Mouse (Mus musculus): ENCODE results near the gene Klhl36.

DNA sequence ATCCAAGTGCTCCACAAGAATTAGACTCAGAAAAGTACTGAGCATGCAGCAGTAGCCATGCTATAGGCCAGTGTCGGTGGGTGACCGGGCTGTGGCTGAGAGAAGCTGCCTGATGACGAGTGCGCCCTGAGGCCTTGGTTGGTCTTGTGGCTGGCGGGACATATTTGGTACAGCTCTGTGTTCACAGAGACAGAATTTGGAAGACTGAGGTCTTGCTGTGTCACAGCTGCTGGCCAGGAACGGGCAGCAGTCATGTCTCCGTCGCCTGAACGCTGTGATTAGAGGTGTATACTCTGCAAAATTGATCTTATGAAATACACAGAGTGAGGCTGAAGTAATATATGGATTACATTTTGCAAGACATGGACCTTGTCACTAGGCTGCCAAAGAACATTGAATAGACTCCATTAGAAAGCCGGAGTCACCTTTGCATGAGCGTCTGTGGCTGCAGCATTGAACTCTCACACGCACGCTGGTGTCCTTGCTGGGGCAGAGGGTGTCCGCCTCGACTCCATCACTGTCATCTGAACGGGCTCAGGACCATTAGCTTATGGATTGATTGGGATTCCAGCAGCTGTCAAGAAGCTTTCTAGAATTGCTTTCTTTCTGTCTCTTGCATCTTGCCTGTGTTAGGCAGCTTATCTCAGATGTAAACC lies 54.3 kb downstream of the Klhl36 start:
- TF ChIP-seq GATA1 (IDR thresholded peaks at IDR 0.05; ENCODE audit: borderline replicate concordance, low read length) (no peak), FLI1 (IDR thresholded peaks at IDR 0.05; ENCODE audit: low read length) (no peak)

Data from megakaryocyte, embryonic 14.5 days (primary cell).